8 mouse cellular contexts compared by ENCODE assay signal in the genomic region with DNA sequence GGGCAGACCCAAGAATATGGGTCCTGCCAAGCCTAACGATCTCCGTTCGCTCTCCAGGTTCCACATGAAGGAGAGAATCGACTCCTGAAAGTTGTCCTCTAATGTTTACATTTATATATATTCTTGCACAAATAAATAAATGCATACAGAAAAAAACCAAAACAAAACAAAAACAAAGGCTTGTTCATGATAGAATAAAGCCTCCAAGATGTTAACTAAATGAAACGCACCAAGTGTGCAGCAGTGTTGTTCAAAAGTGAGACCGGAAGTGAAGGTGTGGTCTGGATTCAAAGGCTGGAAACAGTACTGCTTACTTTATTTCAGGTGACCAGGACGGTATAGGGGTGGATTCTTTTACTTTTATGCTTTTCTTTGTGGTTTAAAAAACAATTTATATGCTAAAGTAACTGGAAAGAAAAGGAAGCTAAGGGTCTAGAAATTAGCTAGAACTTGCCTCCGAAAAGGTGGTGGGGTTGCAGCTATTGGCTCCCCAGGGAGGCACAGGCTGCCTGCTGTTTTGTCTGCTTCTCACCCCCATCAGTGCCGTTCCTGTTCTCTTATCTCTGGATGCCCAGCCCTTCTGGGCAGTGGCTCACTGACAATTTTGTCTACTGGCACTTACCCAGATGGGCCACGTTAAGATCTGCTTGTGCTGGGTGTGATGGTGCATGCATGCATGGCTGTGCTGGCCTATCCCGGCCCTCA. TPM values are rescaled to one million over a fixed set of nuclear protein-coding genes. Genes with fewer than 3 reads are reported as not detected.
A peak's percentile ranks its signal among the peaks of the same experiment; 100 is the strongest.
DNase-seq lines count a peak whose midpoint lies in the region; ATAC-seq and TF ChIP-seq lines count a peak whose summit lies in the region.

No protein-coding gene starts in this region.

- H3K79me2 ChIP-seq in C2C12 (ENCODE audit: control insufficient read depth, insufficient read depth), result peaks cover 37% of the 10 kb centered on the region
- peaks cover 4% of the 10 kb centered on the region; the same call in 1 of the 2 replicates for H3K79me2 ChIP-seq in liver, adult 2 months (ENCODE audit: control insufficient read depth, insufficient read depth, low read length)

- peak; percentile 68 for DNase-seq in MEL-GATA-1-ER (ENCODE audit: extremely low read depth, low read depth)
- peak; percentile 59 for DNase-seq in liver, adult 2 months (ENCODE audit: extremely low read depth, low read depth, low spot score)
- DNase-seq in right cerebral cortex, adult 18-20 months, result no peak
- DNase-seq in layer of hippocampus, adult 18-20 months (ENCODE audit: low spot score in 2 of 2), result no peak

- peak overlapping the region; percentile 99 for H3K9ac ChIP-seq in heart, embryonic 16.5 days (ENCODE audit: low read length)
- H3K9ac ChIP-seq in liver, adult 2 months (ENCODE audit: low read depth, low read length), result peak overlapping the region; percentile 63
- no peak overlapping the region; the same call in 1 of the 2 replicates for H3K9ac ChIP-seq in neural tube, embryonic 14.5 days (replicated peaks; ENCODE audit: low read depth, low read length)

- H3K9me3 ChIP-seq in heart, embryonic 16.5 days (replicated peaks; ENCODE audit: control insufficient read depth, low read length), result 0 out of 2 replicates have a peak, but pooled peaks cover 5% of the 10 kb centered on the region
- H3K9me3 ChIP-seq in neural tube, embryonic 14.5 days (ENCODE audit: control insufficient read depth, low read length), result no peaks in the 10 kb centered on the region

- peaks cover 19% of the 10 kb centered on the region for H3K36me3 ChIP-seq in C2C12 (ENCODE audit: control insufficient read depth, insufficient read depth)
- H3K36me3 ChIP-seq in heart, embryonic 16.5 days (ENCODE audit: control insufficient read depth, insufficient read depth), result peaks cover 17% of the 10 kb centered on the region
- peaks cover 4% of the 10 kb centered on the region; the same call in 1 of the 2 replicates for H3K36me3 ChIP-seq in liver, adult 2 months (ENCODE audit: control insufficient read depth, insufficient read depth, low read length)
- H3K36me3 ChIP-seq in neural tube, embryonic 14.5 days (ENCODE audit: control insufficient read depth, insufficient read depth, low read length), result peaks cover under 1% of the 10 kb centered on the region; the same call in 1 of the 2 replicates

- TF ChIP-seq CTCF in C2C12 (IDR thresholded peaks at IDR 0.05; ENCODE audit: control insufficient read depth, insufficient read depth, insufficient read length), result no peak
- TF ChIP-seq CTCF in cortical plate, adult 2 months (IDR thresholded peaks at IDR 0.05; ENCODE audit: extremely low read depth, insufficient read depth, low read length), result no peak
- TF ChIP-seq CTCF in liver, adult 2 months (IDR thresholded peaks at IDR 0.05; ENCODE audit: low read depth, low read length), result no peak

- peak overlapping the region; percentile 92 for H3K4me3 ChIP-seq in C2C12 (ENCODE audit: insufficient read depth, poor library complexity, severe bottlenecking)
- H3K4me3 ChIP-seq in cortical plate, adult 2 months (ENCODE audit: insufficient read depth, low read length), result peak overlapping the region; percentile 92
- H3K4me3 ChIP-seq in heart, embryonic 16.5 days (ENCODE audit: low read length), result peak overlapping the region; percentile 96
- peak overlapping the region; percentile 90 for H3K4me3 ChIP-seq in liver, adult 2 months (ENCODE audit: insufficient read depth, low read depth, low read length)
- H3K4me3 ChIP-seq in neural tube, embryonic 14.5 days (ENCODE audit: low read depth, low read length), result peak overlapping the region; percentile 80

- peak overlapping the region; percentile 62 for H3K4me2 ChIP-seq in heart, embryonic 16.5 days (ENCODE audit: low read depth, low read length)
- peak overlapping the region; percentile 26 for H3K4me2 ChIP-seq in neural tube, embryonic 14.5 days (ENCODE audit: low read depth, low read length)

- H3K79me3 ChIP-seq in C2C12 (ENCODE audit: low read depth), result peaks cover 34% of the 10 kb centered on the region

- H3K4me1 ChIP-seq in cortical plate, adult 2 months (ENCODE audit: control insufficient read depth, insufficient read depth, low read length), result peaks cover 3% of the 10 kb centered on the region; the same call in 1 of the 2 replicates
- H3K4me1 ChIP-seq in heart, embryonic 16.5 days (ENCODE audit: control insufficient read depth, insufficient read depth, low read length), result peaks cover 28% of the 10 kb centered on the region
- no peaks in the 10 kb centered on the region; the same call in 1 of the 2 replicates for H3K4me1 ChIP-seq in liver, adult 2 months (ENCODE audit: control insufficient read depth, insufficient read depth, low read length)
- H3K4me1 ChIP-seq in neural tube, embryonic 14.5 days (ENCODE audit: control insufficient read depth, insufficient read depth, low read length), result peaks cover 12% of the 10 kb centered on the region

- ATAC-seq in heart, embryonic 16.5 days (replicated peaks; ENCODE audit: extremely low read depth, insufficient read depth, low FRiP score), result peak; percentile 33; the same call in 1 of the 2 replicates
- ATAC-seq in neural tube, embryonic 14.5 days (ENCODE audit: low read depth), result no peak; the same call in 1 of the 2 replicates

- peak overlapping the region; percentile 59; the same call in 1 of the 2 replicates for H3K27ac ChIP-seq in cortical plate, adult 2 months (ENCODE audit: insufficient read depth, low read length)
- H3K27ac ChIP-seq in heart, embryonic 16.5 days (ENCODE audit: low read length), result peak overlapping the region; percentile 82
- H3K27ac ChIP-seq in liver, adult 2 months (replicated peaks; ENCODE audit: insufficient read depth, low read depth, low read length), result 0 out of 2 replicates have a peak overlapping the region, but pooled peaks have one; percentile 15
- H3K27ac ChIP-seq in neural tube, embryonic 14.5 days (ENCODE audit: low read depth, low read length), result no peak overlapping the region

- 22% methylated on average over 11 of the region's 11 CpGs for WGBS in heart, embryonic 16.5 days
- WGBS in liver, adult 2 months, result 18% methylated on average over 11 of the region's 11 CpGs
- 41% methylated on average over 11 of the region's 11 CpGs for WGBS in neural tube, embryonic 14.5 days

- H3ac ChIP-seq in C2C12 (ENCODE audit: control insufficient read depth, insufficient read length, low read depth), result peak overlapping the region; percentile 22

- TF ChIP-seq POLR2A in cortical plate, adult 2 months (IDR thresholded peaks at IDR 0.05; ENCODE audit: extremely low read depth, insufficient read depth, low read length), result no peak
- TF ChIP-seq POLR2A in liver, adult 2 months (IDR thresholded peaks at IDR 0.05; ENCODE audit: extremely low read depth, insufficient read depth, low read length), result no peak

- no peaks in the 10 kb centered on the region for H3K27me3 ChIP-seq in C2C12 (ENCODE audit: control insufficient read depth, insufficient read depth, insufficient read length)
- no peaks in the 10 kb centered on the region for H3K27me3 ChIP-seq in heart, embryonic 16.5 days (ENCODE audit: control insufficient read depth, insufficient read depth, low read length)
- H3K27me3 ChIP-seq in liver, adult 2 months (ENCODE audit: control insufficient read depth, insufficient read depth, low read length), result no peaks in the 10 kb centered on the region
- H3K27me3 ChIP-seq in neural tube, embryonic 14.5 days (ENCODE audit: control insufficient read depth, insufficient read depth, low read length), result no peaks in the 10 kb centered on the region

TF ChIP-seq in C2C12, 6 proteins besides CTCF, POLR2A, EP300 and RAD21:
- TF ChIP-seq FOSL1 (IDR thresholded peaks at IDR 0.05; ENCODE audit: insufficient read depth, low read length, poor library complexity, severe bottlenecking), result no peak
- no peak for TF ChIP-seq MYOD1 (IDR thresholded peaks at IDR 0.05; ENCODE audit: control insufficient read depth, insufficient read length, low read depth)
- TF ChIP-seq MYOG (IDR thresholded peaks at IDR 0.05; ENCODE audit: control insufficient read depth, extremely low read depth, insufficient read length), result no peak
- TF ChIP-seq MAX (IDR thresholded peaks at IDR 0.05), result no peak
- TF ChIP-seq USF1 (IDR thresholded peaks at IDR 0.05; ENCODE audit: low read depth), result no peak

RNA-seq across cellular contexts. Expression of a gene that starts 0.6 kb away (rescaled TPM):
- polyA plus RNA-seq in C2C12 (2012; fragmentation: generic; extraction: Trizol), result 16.9 TPM
- 54.2 and 59.2 TPM in 2 replicates for polyA plus RNA-seq in cortical plate, adult 2 months (2012; rRNA removed)
- polyA plus RNA-seq in heart, embryonic 16.5 days (2015; fragmentation: Nextera tagmentation; extraction: Ambion mirVana), result 60.3 and 64.4 TPM in 2 replicates
- 17.2 and 22.7 TPM in 2 replicates for total RNA-seq in liver, adult 2 months (2014; rRNA removed)
- polyA plus RNA-seq in liver, adult 2 months (2012; rRNA removed), result 12.7 and 13.3 TPM in 2 replicates
- polyA plus RNA-seq in neural tube, embryonic 14.5 days (2014; fragmentation: Nextera tagmentation; extraction: Ambion mirVana), result 66.1 and 68.8 TPM in 2 replicates
- 10 to 100 TPM; 48.4 to 49.9 TPM for total RNA-seq in layer of hippocampus, adult 18-20 months (2021)

Comparison
In these comparisons a context has a peak if more than half of its experiments do, and no peak if none do; other contexts are left out.
1. DNase-seq: peak in MEL-GATA-1-ER (single experiment) and liver, adult 2 months (single experiment); none in right cerebral cortex, adult 18-20 months (single experiment) and layer of hippocampus, adult 18-20 months (0 of 2).
2. Peak in every context shown above with its lines, with median percentiles within 50 percentile points of each other: H3K4me3 ChIP-seq.